Mouse (Mus musculus) cerebellum, adult 2 months (tissue): ENCODE measurements around the gene Jund. TPM values are rescaled to one million over a fixed set of nuclear protein-coding genes. Genes with fewer than 3 reads are reported as not detected.
A peak's percentile ranks its signal among the peaks of the same experiment; 100 is the strongest.

Experiments
- DNase-seq, 2 experiments: peaks; one replicate each; pipeline ENCODE4 v3.0.0; 2021
- H3K27ac ChIP-seq: fragments of 200-500 bp; 2 replicates; pipeline ENCODE4 v1.5.1; 2012; ENCODE audit warnings: low read length, control low read depth, inconsistent platforms; ENCODE audit not compliant: insufficient read depth
- H3K27me3 ChIP-seq: fragments of 200-500 bp; 2 replicates; pipeline ENCODE4 v1.6.1; 2012; ENCODE audit warnings: inconsistent platforms, mild to moderate bottlenecking, low read length, moderate library complexity; ENCODE audit not compliant: control insufficient read depth, insufficient read depth
- H3K4me1 ChIP-seq: fragments of 200-500 bp; 2 replicates; pipeline ENCODE4 v1.6.1; 2011; ENCODE audit warnings: low read length; ENCODE audit not compliant: control insufficient read depth, insufficient read depth
- H3K4me3 ChIP-seq: fragments of 200-500 bp; replicated peaks from 2 replicates; pipeline ENCODE3; 2011; ENCODE audit warnings: mild to moderate bottlenecking, low read depth, low read length, control low read depth; ENCODE audit not compliant: insufficient read depth
- CTCF ChIP-seq: fragments of 200-500 bp; IDR thresholded peaks from 2 replicates; pipeline ENCODE4 v1.5.1; 2011; ENCODE audit warnings: low read depth, mild to moderate bottlenecking, control low read depth, low read length, moderate library complexity, borderline replicate concordance; ENCODE audit not compliant: insufficient read depth
- POLR2A ChIP-seq: fragments of 200-500 bp; IDR thresholded peaks from 2 replicates; pipeline ENCODE4 v1.6.1; 2011; ENCODE audit warnings: low read length, control low read depth, borderline replicate concordance; ENCODE audit not compliant: insufficient read depth
- WGBS: fragments of 180-500 bp; shearing (Covaris S2); methylation state at CpG from one replicate; pipeline ENCODE4 v1.1.7; 2018; 5-methylcytosine and 5-hydroxymethylcytosine counted together
- polyA plus RNA-seq: library from polyadenylated mRNA; depleted of rRNA; stranded (reverse); fragments of >200 nt; gene quantifications from 2 replicates; pipeline ENCODE4 v1.2.3, GENCODE M21; 2012

Jund gene
- polyA plus RNA-seq, 1 experiment = 252 TPM

DNA sequence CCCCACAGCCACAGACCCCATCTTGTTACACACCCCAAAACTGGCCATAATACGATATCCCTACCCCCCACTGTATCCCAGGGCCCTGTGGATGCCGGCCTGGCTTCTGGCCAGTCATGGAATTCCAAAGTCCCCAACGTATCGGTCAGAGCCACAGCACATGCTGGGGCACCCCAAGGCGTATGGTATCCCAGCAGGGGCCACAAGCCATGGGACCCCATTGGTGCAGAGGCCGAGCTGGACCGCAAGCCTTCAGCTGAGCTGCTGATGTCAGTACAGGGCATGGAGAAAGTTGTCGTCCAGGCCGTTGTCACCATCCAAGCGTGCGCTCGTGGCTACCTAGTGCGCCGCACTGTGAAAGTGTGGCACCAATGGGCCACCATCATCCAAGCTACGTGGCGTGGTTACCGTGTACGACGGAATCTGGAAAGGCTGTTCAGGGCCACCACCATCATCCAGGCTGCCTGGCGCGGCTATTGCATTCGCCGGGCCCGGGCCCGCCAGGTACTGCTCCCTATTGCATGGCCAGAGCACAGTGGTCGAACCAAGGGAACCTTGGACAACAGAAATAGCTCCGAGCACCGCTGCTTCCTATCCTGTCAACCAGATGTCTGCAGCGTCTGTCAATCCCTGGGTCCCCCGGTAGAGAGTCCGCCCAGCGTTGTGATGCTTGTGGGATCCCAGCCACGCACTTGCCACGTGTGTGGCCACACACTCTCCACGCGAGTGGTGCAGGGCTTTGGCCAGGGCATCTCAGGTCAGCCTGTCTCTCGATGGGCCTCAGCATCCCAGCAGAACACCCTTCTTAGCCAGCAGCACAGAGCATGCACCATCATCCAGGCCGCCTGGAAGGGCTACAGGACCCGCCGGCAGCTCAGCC, 18.0 kb downstream of the Jund start:
- TF ChIP-seq POLR2A (no peak), CTCF (no peak)
- DNase-seq = peak in 1 of 2 experiments; percentile 10
- 79% methylated on average over 40 of the region's 40 CpGs for WGBS
- Histone ChIP-seq H3K4me1 (no peaks in the 10 kb centered on the region; the same call in 1 of the 2 replicates), H3K4me3 (no peak overlapping the region), H3K27me3 (no peaks in the 10 kb centered on the region), H3K27ac (no peak overlapping the region)

DNA sequence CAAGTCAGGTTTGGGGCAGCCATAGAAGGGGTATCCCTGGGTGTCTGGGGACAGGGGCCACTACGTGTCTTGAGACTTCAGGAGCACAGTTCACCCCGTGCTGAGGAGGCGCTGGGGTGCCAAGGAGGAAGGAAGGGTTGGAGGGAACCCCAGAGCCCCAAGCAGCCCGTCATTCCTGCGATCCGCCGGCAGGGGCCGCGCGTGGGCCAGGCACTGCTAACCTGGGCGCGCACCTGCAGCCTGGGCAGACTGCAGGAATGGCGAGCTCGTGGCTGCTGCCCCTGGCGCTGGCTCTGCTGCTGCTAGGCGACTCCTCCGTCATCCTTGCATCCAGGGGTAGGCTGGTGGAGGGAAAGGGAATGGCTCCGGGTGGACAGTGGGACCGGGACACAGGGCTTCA, 19.5 kb downstream of the Jund start, which contains the start of gene Gm3336:
Gm3336 (plus strand) TSS at position 247 of the 400 bp plus-strand sequence.
- no peak within 1 kb of the TSS for H3K4me3 ChIP-seq
- 1% methylated on average over 19 of the region's 19 CpGs for WGBS
- TF ChIP-seq CTCF (peak; percentile 85), POLR2A (no peak)
- no peak within 1 kb of the TSS for H3K27ac ChIP-seq
- DNase-seq = peak; percentile 74 to 82
- H3K4me1 ChIP-seq = no peaks in the 10 kb centered on the region; the same call in 1 of the 2 replicates
- H3K27me3 ChIP-seq = no peaks in the 10 kb centered on the region

DNA sequence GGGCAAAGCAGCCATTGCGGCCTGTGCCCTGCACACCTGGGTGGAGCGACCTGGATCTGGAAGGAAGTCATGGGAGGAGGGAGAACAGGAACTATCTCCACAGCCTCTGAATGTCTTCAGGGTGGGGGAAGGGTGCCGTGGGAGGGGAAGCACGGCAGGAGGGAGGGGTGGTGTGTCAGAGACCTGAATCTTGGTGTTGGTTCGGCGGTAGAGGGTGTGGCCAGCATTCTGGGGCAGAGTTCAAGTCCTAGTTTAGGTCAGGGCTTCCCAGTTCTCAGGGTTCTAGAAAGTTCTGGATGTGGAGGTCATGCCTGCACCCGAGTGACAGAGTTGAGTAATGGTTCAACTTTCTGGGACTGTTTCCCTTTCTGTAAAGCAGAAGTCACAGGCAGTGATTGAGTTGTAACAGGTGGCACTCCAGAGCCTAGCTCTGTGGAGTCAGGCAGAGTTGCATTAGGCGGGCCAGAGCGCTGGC, 21.1 kb downstream of the Jund start:
- DNase-seq = peak in 1 of 2 experiments; percentile 13
- no peak for TF ChIP-seq POLR2A
- no peak for TF ChIP-seq CTCF
- Histone ChIP-seq H3K27ac (no peak overlapping the region), H3K4me1 (no peaks in the 10 kb centered on the region; the same call in 1 of the 2 replicates), H3K4me3 (no peak overlapping the region), H3K27me3 (no peaks in the 10 kb centered on the region)
- 58% methylated on average over 9 of the region's 9 CpGs for WGBS

DNA sequence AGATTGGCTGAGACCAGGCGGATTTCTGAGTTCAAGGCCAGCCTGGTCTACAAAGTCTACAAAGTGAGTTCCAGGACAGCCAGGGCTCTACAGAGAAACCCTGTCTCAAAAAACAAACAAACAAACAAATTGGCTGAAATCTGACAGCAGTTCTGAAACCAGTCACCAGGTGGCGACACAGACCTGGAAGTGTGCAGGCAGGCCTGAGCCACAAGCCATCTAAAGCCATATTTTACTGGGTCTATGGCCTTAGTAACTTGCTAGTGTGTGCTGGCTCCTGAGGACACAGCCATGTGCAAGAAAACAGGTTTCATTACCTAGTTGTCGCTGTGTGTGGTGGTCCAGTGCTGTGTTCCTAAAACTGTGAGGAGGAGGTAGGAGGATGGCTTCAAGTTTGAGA, 22.0 kb downstream of the Jund start:
- no peak for TF ChIP-seq POLR2A
- peak; percentile 97 for TF ChIP-seq CTCF
- 2% methylated on average over 3 of the region's 3 CpGs for WGBS
- Histone ChIP-seq H3K4me1 (no peaks in the 10 kb centered on the region; the same call in 1 of the 2 replicates), H3K4me3 (no peak overlapping the region), H3K27me3 (no peaks in the 10 kb centered on the region), H3K27ac (no peak overlapping the region)
- DNase-seq = peak; percentile 72 to 90

DNA sequence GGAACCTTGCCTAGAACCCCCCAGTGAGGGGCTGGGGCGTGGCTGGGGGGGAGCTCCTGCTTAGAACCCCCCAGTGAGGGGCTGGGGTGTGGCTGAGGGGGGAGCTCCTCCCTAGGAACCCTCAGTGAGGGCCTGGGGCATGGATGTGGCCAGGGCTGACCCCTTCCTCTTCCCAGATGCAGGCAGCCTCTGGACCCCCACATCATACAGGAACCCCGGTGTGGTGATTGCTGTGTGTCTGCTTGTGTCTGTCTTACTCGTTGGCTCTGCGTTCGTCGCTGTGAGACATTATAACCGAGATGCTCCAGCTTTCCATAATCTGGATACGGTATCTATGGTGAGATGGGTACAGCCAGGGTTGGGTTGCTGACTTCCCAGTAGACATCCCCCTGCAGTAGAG, 22.9 kb downstream of the Jund start:
- 84% methylated on average over 8 of the region's 8 CpGs for WGBS
- no peak for TF ChIP-seq POLR2A
- no peak overlapping the region for H3K27ac ChIP-seq

DNA sequence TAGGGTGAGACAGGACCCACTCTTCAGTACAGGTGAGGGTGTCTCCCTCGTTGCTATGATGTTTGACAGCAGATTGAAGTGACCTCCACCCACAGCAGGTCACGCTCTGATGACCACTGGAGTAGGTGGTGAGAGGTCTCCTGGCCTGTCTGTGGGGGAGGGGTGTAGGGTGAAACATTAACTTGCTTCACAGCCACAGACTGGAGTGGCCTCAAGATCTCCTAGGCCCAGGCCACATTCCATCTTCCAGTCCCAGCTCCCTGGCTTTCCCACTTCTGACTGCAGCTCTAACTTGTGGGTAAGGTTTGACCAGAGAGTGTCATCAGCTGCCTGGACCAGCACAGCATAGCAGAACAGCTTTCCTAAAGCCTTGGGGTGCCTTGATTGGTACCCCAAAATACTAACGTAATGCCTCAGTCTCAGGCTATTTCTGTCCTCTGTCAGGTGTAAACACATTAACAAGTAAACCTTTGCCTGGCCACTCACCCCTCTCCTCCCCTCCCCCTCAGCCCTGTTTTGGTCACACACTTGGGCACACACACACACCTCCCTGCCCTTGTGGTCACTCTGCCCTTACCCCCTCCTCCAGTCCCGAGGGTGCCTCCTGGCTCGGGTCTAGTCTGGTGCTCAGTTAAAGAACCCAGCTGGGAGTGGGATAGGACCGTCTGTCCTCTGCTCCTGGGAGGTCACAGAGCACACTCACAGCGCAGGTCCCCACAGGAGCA, 24.9 kb downstream of the Jund start, which contains the start of gene Pde4c:
Pde4c (plus strand) TSS at position 235 of the 725 bp plus-strand sequence.
- no peak for DNase-seq
- Histone ChIP-seq H3K27me3 (no peaks in the 10 kb centered on the region), H3K4me1 (no peaks in the 10 kb centered on the region), H3K27ac (no peak within 1 kb of the TSS), H3K4me3 (no peak within 1 kb of the TSS)
- TF ChIP-seq CTCF (no peak), POLR2A (no peak)
- WGBS = 63% methylated on average over 7 of the region's 7 CpGs

More for the DNA sequence above, 22.9 kb downstream of the Jund start:
- DNase-seq = no peak
- Histone ChIP-seq H3K4me1 (no peaks in the 10 kb centered on the region; the same call in 1 of the 2 replicates), H3K4me3 (no peak overlapping the region), H3K27me3 (no peaks in the 10 kb centered on the region)

DNA sequence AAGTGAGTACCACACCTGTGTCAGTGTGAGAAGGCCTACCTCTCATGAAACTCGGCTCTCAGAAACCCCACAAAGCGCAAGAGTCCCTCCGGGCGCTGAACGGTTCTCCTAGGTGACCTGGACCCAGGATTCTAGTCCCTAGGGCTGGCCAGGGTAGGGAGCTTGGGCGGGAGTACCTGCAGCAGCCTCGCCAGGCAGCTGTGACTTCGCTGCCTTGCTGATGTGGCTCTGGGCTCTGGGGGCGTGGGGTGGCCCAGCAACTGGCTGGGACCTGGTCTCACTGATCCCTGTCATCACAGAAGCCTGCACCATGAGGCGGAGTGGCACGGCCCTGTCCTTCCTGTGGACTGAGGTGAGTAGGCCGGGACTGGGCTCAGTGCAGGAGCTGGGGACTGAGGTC, 25.5 kb downstream of the Jund start:
- no peak for DNase-seq
- TF ChIP-seq CTCF (no peak), POLR2A (no peak)
- no peaks in the 10 kb centered on the region; the same call in 1 of the 2 replicates for H3K27me3 ChIP-seq
- no peaks in the 10 kb centered on the region for H3K4me1 ChIP-seq
- no peak overlapping the region for H3K27ac ChIP-seq
- no peak overlapping the region for H3K4me3 ChIP-seq
- WGBS = 82% methylated on average over 12 of the region's 12 CpGs
